Mouse (Mus musculus): ENCODE data around the gene Esrra. TPM values are rescaled to one million over a fixed set of nuclear protein-coding genes. Genes with fewer than 3 reads are reported as not detected.

Esrra gene
- total RNA-seq (2021) (100 to 1,000 TPM; 156 to 180 TPM), polyA plus RNA-seq (2012; rRNA removed) (135 and 152 TPM in 2 replicates)
- long read RNA-seq, transcript Esrra-201 (7 exons, 2,242 nt) = major isoform, 53 of 894 reads
- long read RNA-seq, partial matches to known transcripts = 4 of 894 reads
- long read RNA-seq, other reads (novel, unspliced or antisense) = 837 of 894 reads

DNA sequence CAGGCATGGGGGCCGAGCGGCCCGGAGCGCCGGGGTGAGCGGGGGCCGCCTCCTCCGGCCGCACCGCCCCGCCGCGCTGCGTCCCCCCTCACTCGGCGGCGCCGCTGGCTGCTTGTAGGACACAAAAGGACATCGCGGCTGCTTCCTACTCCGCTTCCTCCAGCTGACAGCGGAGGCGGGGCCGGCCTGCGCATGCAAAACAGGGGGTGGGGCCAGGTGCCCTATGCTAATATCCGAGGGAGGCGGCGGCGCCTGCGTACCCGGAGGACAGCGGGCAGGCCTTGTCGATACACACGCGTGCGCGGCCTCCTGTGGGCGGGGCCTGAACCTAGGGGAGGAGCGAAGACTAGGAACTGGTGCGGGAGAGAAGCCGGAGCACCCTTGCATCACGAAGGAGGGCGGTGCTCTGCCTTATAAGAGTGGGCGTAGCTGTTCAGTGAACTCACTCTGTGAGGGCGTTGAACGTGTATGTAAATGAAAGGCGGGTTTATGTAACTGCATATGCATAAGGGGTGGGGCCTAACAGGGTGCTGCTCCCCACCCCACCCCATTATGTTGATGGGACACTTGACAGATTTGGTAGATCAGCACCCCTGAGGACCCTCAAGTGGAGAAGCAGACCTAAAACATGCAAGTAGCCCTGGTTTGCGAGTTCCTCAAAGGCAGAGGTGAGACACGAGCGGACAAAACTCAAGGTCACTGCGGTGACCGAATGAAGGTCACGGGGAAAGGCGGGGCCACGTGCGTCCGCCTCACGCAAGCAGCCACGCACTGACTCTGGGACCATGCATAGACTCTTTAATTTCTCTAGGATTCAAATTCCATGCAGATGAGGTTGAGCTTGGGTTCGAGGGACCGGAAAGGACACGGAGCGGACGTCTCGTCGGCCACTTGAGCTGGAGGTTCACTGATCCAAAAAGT lies at the start of gene Esrra:
TSS of gene Esrra (minus strand) at position 167 of the 921 bp plus-strand sequence.
- peak within 1 kb of the TSS; percentile 84 for H3K9ac ChIP-seq (ENCODE audit: low read depth, low read length)
- H3K27ac ChIP-seq = peak within 1 kb of the TSS; percentile 92
- peak; percentile 100 for DNase-seq
- peak within 1 kb of the TSS; percentile 84 for H3K4me3 ChIP-seq
- intact Hi-C loops (cut with DNase I) = no loop called here
- H3K79me2 ChIP-seq (replicated peaks; ENCODE audit: control insufficient read depth, insufficient read depth, low read length) = no peaks in the 10 kb centered on the region
- peak; percentile 75 for TF ChIP-seq POLR2A (IDR thresholded peaks at IDR 0.05; ENCODE audit: insufficient read depth, low read depth, low read length)
- no peak for TF ChIP-seq CTCF (IDR thresholded peaks at IDR 0.05)
- peak; percentile 66; the same call in 1 of the 2 replicates for TF ChIP-seq EP300 (IDR thresholded peaks at IDR 0.05; ENCODE audit: insufficient read depth, low read depth, low read length)
- no peaks in the 10 kb centered on the region for H3K36me3 ChIP-seq (ENCODE audit: control insufficient read depth, insufficient read depth, low read length)
- WGBS = under 1% methylated on average over 65 of the region's 66 CpGs
- peaks cover 10% of the 10 kb centered on the region for H3K4me1 ChIP-seq (ENCODE audit: control insufficient read depth, insufficient read depth, low read length)
- H3K27me3 ChIP-seq (ENCODE audit: control insufficient read depth, insufficient read depth, low read length) = peaks cover 5% of the 10 kb centered on the region

DNA sequence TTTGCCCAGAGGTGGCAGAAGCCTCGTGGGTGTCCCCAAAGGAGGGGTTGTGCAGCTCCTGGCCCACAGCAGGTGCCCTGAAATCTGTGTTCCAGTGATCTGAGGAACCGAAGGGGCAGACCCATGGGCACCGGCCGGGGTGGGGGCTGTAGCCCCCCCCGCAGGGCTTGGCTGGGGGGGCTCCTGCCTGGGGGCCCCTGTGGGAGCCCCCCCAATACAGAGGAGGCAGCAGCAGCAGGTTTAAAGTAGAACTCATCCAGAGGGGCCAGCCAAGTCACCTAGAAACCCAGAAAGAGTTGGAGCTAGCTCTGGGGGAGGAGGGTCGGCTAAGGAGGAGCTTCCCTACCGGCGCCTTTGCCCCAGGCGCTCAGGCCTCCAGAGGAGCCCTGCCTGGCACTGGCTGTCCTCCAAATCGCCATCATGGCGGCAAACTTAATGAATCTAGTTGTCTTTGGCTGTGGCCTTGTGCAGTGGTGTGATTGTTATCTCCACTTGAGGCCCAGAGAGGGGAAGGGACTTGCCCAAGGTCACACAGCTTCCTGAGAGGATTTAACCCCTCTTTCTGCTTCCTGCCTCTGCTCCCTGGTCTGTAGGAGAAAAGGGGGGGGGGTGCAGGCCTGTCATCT lies 49.0 kb upstream of the Esrra start:
- H3K4me3 ChIP-seq = no peak overlapping the region
- H3K9ac ChIP-seq (ENCODE audit: low read depth, low read length) = no peak overlapping the region
- H3K27me3 ChIP-seq (ENCODE audit: control insufficient read depth, insufficient read depth, low read length) = no peaks in the 10 kb centered on the region
- TF ChIP-seq EP300 (IDR thresholded peaks at IDR 0.05; ENCODE audit: insufficient read depth, low read depth, low read length) (no peak), CTCF (IDR thresholded peaks at IDR 0.05) (no peak), POLR2A (IDR thresholded peaks at IDR 0.05; ENCODE audit: insufficient read depth, low read depth, low read length) (no peak)
- H3K79me2 ChIP-seq (replicated peaks; ENCODE audit: control insufficient read depth, insufficient read depth, low read length) = no peaks in the 10 kb centered on the region; the same call in 1 of the 2 replicates
- 33% methylated on average over 11 of the region's 11 CpGs for WGBS
- peaks cover 2% of the 10 kb centered on the region for H3K4me1 ChIP-seq (ENCODE audit: control insufficient read depth, insufficient read depth, low read length)
- intact Hi-C loops (cut with DNase I) = no loop called here
- DNase-seq = no peak
- H3K36me3 ChIP-seq (ENCODE audit: control insufficient read depth, insufficient read depth, low read length) = no peaks in the 10 kb centered on the region
- H3K27ac ChIP-seq = no peak overlapping the region

DNA sequence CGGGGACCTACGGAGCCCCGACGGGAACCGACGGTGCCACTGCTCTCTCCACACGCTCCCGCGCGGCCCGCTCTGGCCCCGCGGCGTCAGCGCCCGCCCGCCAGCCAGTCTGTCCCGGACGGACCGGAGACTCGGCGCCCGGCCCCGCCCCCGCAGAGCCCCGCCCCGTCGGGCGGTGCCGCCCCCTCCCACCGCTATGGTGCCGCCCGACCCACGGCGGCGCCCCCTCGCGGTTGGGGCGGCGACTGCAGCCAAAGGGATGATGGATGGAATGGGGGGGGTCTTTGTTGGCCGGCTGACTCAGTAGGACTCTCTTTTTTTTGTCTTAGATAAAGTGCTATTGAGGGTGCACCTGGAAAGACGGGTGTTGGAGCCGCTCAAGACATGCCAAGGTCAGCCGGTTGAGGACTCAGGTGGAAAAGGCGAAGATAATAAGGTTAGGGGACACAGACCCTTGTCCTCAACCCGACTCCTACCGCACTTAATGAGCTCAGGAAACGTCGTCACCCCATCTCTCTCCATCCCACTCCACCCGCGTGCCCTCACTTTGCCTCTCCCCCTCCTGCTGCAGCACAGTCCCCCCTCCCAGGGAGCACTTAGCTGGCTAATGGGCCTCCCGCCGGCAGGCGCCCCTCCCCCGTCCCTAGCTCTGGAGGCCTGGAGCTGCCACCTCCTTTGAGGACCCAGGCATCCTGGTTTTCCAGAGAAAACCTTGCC lies 48.2 kb upstream of the Esrra start:
- intact Hi-C loops (cut with DNase I) = loop anchor here (1.0 kb wide), 1 partner anchor 46 kb away; no protein-coding TSS in a partner anchor
- Histone ChIP-seq H3K36me3 (ENCODE audit: control insufficient read depth, insufficient read depth, low read length) (no peaks in the 10 kb centered on the region), H3K27ac (peak overlapping the region; percentile 92), H3K9ac (ENCODE audit: low read depth, low read length) (peak overlapping the region; percentile 94), H3K79me2 (replicated peaks; ENCODE audit: control insufficient read depth, insufficient read depth, low read length) (no peaks in the 10 kb centered on the region; the same call in 1 of the 2 replicates), H3K27me3 (ENCODE audit: control insufficient read depth, insufficient read depth, low read length) (no peaks in the 10 kb centered on the region), H3K4me1 (ENCODE audit: control insufficient read depth, insufficient read depth, low read length) (peaks cover 2% of the 10 kb centered on the region), H3K4me3 (peak overlapping the region; percentile 62)
- 1% methylated on average over 54 of the region's 55 CpGs for WGBS
- TF ChIP-seq EP300 (IDR thresholded peaks at IDR 0.05; ENCODE audit: insufficient read depth, low read depth, low read length) (no peak), POLR2A (IDR thresholded peaks at IDR 0.05; ENCODE audit: insufficient read depth, low read depth, low read length) (peak; percentile 61), CTCF (IDR thresholded peaks at IDR 0.05) (peak; percentile 81)
- peak; percentile 86 to 89 for DNase-seq

DNA sequence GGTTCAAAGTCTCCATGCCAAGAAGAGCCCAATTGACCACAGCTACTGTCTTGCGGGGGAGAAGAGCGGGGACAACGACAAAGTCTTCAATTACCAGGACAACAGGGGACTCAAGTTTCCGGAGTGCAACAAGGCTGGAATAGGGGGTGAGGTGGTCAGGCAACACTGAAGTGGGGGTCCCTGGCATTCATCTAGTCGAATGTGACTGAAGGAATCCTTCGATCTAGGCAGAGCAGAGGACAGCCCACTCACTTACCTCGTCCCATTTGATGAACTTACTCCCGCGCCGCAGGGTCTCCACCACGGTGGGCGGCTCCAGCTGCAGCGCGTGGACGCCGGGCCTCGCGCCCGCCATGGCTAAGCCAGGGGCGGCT lies 47.7 kb upstream of the Esrra start:
- H3K4me3 ChIP-seq = peak overlapping the region; percentile 62
- 3% methylated on average over 19 of the region's 20 CpGs for WGBS
- no peak for DNase-seq
- H3K36me3 ChIP-seq (ENCODE audit: control insufficient read depth, insufficient read depth, low read length) = no peaks in the 10 kb centered on the region
- H3K9ac ChIP-seq (ENCODE audit: low read depth, low read length) = peak overlapping the region; percentile 94
- peaks cover 2% of the 10 kb centered on the region for H3K4me1 ChIP-seq (ENCODE audit: control insufficient read depth, insufficient read depth, low read length)
- H3K27ac ChIP-seq = peak overlapping the region; percentile 92
- H3K27me3 ChIP-seq (ENCODE audit: control insufficient read depth, insufficient read depth, low read length) = no peaks in the 10 kb centered on the region
- H3K79me2 ChIP-seq (replicated peaks; ENCODE audit: control insufficient read depth, insufficient read depth, low read length) = no peaks in the 10 kb centered on the region; the same call in 1 of the 2 replicates
- TF ChIP-seq POLR2A (IDR thresholded peaks at IDR 0.05; ENCODE audit: insufficient read depth, low read depth, low read length) (no peak), EP300 (IDR thresholded peaks at IDR 0.05; ENCODE audit: insufficient read depth, low read depth, low read length) (0 out of 2 replicates have a peak, but pooled peaks have one; percentile 4), CTCF (IDR thresholded peaks at IDR 0.05) (no peak)
- intact Hi-C loops (cut with DNase I) = loop anchor here (1.0 kb wide), 1 partner anchor 45 kb away; no protein-coding TSS in a partner anchor
